Mouse (Mus musculus) retina, postnatal 7 days (tissue): ENCODE measurements around the gene Adamts13.

Source experiments
- DNase-seq: peaks from one replicate; pipeline ENCODE4 v3.0.0-alpha.2; 2012; ENCODE audit warnings: low read depth, low spot score

The Adamts13 gene

DNA sequence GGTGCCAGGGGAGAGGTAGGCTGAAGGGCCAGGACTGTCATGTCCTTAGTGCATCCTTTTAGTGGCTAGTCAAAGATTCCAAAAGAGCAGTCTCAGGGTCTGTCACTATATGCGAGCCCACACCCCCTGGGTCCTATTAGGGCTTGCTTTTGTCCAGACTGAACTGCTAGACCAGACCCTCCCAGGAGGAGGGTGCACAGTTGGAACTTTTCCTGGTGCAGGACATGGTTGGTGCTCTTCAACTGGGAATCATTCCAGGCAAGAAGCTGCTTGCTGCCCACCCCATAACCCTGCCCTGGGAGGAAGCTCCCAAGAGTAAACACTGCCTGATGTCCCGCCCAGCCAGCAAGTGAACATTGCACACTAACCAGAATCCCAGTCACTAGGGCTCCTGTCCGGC lies at the start of gene Adamts13:
TSS of gene Adamts13 (plus strand) at position 301 of the 400 bp plus-strand sequence.
- DNase-seq, result no peak

DNA sequence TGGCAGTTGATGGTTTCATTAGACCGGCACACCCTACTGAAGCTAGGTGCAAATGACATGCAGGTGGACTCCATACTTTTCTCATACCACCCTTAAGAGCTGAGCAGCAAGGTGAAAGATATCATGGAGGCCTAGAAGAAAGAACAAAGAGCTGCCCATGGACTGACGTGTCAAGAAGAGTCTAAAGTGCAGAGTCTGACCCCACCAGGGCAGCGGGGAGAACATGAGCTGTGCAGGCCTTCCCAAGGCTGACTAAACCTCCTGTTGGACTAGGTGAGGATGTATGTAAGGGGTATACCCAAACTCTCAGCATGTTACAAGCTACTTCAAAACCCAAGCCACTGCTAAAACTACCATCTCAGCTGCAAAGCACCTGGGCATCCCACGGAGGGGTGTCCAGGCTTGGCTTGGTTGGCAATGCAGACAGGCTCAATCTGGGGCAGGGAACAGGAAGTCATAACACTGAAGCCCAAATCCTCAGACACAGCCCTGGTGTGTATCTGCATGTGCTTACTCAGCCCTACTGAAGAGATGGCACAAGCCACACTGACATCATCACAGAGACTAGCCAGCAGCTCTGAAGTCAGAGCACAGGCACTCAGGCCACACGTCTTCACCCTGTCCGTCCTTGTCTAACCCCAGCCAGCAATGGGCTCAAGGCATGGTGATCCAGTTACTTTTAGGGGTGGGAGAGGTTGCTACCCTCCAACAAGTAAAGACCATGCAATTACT lies 45.3 kb upstream of the Adamts13 start:
- no peak for DNase-seq

DNA sequence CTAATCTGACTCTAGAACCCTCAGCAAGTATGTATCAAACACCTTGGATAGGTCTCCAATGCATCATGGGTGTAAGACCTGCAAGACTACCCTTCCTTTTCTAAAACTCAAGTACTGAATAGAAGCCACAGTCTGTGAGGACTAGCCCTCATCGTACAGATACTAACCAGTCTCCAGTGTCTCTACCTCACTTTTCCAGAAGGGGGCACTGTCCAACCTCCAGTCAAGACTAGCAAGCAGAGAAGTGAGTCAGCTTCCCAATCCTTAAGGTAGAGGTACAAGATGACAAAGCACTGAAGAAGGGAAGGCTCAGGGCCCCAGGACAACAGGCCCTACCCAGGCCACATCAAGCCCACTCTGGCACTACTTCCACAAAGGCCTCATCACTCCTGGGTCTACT lies 42.8 kb upstream of the Adamts13 start:
- DNase-seq, result no peak

DNA sequence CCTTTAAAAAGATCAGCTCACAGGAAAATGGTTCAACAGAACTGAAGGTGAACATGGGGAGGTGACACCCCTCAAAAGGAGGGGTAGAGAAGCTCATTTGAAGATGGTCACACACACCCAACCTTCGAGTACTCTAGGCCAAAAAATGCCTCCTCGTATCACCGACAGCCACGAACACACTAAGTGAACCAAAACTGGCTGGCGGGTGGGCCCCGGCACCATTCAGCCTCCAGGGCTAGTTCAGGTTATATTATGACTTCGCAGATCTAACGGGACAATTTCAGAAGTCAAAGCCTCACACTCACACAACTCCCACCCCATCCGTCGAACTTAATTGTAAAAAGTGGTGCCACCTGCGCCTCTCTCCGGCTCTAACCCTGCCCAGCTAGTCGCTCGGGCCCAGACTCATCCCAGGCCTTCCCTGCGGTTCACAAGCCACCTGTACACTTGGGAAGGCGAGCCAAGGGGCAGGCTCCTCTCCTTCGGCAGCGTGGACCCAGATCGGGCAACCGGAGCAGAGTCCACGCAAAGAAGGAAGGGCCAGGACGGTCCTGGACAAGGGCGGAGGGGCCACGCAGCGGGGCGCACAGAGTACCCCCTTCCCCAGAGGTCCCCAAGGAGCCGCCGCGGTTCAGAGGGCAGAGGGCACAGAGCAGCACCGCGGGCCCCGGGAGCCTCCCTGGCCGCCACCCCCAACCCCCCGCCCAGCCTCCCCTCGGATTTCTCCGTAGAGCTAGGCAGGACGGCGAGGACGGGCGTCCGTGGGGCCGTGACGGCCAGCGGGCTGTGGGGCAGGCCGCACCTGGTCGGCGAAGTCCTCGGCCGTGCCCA lies 40.5 kb upstream of the Adamts13 start:
- DNase-seq, result no peak

DNA sequence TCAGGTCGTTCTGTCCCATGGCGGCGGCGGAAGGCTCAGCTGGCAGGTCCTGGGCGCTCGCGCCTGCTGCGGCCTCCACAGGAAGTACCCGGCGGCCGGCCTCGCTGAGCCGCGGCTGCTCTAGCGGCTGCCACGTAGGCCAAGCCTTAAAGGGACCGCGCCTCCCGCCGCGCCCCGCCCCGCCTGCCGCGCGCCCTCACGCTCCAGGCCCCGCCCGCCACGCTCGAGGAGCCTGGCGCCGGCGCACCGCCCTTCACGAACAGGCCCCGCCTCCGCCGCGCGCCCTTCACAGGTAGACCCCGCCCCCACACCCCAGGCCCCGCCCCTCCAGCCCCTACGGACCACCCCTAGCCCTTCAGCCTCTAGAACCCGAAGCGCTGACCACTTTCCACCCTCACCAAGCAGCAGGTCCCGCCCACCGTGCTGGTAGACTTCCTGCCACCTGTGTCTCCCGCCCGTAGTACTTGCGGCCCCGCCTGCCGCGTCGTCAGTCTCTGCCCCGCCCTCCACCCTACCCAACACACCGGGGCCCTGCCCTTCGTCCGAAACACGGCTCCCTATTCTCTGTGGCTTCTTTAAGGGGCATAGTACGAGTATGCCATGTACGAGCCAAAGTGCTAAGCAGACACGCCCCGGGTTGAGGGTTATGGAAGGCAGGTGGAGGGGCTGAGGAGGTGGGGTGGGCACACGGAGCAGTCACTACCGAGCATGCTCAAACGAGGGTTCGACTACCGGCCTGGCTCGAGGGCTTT lies 39.7 kb upstream of the Adamts13 start, which contains the start of the genes Surf4 and Stkld1:
TSS of gene Surf4 (minus strand) at position 625 of the 752 bp plus-strand sequence.
TSS of gene Stkld1 (plus strand) at position 744 of the 752 bp plus-strand sequence.
- peak; percentile 91 for DNase-seq

DNA sequence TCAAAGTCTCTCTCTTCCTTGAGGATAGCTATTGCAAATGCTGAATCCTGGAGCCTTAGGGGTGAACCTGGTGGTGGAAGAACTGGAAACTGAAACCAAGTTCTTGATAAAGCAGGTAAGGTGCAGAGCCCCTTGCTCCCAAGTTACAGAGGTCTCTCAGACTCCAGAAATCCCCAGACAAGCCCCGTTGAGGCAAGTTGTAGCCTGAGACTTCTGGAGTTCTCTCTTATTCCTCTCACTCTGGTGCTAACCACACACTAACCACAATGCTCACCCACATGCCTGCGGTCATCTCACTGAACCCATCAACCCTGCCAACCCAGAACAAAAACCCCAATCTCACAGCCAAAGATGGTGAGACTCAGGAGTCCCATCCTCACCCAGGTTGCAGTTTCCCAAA lies 37.9 kb upstream of the Adamts13 start:
- DNase-seq, result no peak

DNA sequence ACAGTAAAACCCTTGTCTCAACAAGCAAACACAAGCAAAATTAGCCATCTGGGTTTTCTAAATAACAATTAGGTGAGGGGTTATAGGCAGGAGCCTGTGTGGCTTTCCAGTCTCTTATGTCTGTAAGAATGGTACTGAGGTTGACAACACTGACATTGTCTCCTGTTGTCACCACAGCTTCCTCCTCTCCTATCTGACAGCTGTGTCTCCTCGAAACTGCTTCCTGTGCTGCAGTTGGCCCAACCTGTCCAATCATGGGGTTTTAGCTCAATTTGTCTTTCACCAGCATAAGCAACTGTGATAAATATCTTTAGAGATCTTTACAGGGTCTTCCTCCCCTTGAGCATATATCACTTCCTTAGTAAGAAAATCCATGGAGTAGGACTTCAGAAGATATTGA lies 36.8 kb upstream of the Adamts13 start:
- DNase-seq, result no peak

DNA sequence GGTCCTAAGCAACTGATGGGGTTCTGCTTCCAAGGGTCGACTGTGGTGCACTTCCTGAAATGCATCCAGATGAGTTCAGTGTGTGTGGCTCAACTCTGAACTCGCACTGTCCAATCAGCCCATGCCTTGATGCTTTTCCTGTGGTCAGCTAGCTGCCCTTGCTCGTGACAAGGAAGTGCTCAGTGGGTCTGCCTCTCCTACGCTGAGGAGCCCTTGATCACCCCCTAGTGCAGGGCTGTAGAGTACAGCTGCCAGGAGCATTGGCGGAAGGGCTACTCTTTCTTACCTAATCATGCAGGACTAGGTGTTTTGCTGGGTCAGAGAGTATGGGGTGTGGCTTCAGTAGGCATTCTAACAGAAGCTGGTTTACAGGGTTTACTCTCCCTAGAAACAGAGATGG lies 31.7 kb upstream of the Adamts13 start:
- DNase-seq, result no peak

DNA sequence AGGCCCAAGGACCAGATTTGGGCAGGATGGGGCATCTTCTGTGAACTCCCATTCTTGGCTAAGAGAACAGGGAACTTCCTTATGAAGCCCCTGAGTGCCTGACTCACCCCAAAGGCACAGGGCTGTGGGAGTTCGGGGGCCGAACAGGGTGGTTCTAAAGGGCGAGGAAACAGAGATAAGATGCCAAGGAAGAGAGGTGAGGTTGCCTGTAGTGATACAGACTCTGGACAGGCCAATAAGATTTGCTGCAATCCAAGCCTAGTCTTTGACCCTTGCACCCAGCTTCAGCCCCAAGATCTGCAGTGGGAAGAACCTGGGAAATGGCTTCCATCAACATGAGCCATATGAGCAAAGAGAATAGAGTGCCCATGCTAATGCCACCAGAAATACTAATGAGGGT lies 30.0 kb upstream of the Adamts13 start:
- DNase-seq, result no peak

DNA sequence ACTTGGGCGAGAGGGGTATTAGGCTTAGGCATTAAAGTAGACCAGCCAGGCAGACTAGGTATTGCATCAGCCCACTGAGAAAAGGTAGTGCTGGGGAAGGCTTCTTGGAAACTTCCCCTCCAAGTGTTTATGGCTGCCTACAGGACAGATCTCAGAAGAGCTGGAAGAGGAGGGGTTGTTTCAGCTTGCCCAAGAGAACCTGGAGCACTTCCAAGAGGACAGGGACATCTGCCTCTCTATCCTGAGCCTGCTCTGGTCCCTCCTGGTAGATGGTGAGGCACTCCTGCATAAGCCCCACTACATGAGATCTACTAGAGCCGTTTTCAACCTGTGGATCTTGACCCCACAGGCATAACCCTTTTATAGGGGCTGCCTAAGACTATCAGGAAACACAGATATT lies 22.8 kb upstream of the Adamts13 start:
- DNase-seq, result no peak

DNA sequence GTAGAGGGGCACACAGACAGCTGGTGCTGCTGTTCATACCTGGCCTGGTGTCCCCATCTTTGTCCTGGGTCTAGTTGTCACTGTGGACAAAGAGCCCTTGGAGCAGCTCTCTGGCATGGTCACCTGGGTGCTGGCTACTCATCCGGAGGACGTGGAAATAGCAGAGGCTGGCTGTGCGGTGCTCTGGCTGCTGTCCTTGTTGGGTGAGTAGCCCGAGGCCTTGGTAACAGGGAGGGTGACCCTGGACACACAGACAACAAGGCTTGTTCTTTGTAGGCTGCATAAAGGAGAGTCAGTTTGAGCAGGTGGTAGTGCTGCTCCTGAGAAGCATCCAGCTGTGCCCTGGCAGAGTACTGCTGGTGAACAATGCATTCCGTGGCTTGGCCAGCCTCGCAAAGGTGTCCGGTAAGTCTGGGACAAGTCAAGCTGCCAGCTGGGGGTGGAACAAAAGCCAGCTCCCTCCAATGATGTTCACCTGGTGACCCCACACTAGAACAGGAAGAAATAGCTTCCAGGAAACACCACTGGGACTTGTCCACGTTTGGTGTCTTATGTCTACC lies 21.8 kb upstream of the Adamts13 start:
- DNase-seq, result no peak

DNA sequence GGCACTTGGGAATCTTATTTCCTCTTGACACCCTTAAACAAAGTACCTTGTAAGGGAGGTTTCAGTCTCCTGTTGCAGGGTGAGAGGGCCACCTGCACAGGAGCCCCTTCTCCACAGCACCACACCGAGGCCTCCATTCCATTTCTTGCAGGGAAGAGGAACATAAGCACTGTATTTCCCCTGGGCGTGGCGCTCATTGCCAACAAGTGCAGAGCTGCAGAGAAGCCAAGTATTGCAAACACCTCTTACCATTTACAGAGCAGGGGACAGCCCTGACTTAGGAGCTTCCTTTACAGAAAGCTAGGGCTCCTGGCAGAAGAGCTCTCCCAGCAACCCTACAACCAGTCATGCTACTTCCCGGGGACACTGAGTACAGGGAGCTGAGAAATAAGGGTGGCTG lies 21.0 kb upstream of the Adamts13 start:
- DNase-seq, result no peak

DNA sequence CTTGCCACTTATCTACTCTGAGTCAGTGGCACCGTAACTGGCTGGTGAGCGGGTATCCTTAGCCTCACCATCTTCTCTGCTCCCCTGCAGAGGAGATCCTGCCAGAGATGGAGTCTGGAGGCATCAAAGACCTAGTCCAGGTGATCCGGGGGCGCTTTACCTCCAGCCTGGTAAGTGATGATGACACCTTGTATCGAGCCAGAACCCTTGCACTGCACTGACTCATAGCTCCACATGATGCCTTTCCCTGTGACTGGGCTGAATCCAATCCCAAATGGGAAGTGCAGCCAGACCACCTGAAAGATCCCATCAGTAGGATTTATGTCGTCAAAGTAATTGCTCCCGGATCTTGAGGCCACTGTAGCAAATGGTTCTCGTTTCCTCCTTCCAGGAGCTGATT lies 20.4 kb upstream of the Adamts13 start:
- no peak for DNase-seq

DNA sequence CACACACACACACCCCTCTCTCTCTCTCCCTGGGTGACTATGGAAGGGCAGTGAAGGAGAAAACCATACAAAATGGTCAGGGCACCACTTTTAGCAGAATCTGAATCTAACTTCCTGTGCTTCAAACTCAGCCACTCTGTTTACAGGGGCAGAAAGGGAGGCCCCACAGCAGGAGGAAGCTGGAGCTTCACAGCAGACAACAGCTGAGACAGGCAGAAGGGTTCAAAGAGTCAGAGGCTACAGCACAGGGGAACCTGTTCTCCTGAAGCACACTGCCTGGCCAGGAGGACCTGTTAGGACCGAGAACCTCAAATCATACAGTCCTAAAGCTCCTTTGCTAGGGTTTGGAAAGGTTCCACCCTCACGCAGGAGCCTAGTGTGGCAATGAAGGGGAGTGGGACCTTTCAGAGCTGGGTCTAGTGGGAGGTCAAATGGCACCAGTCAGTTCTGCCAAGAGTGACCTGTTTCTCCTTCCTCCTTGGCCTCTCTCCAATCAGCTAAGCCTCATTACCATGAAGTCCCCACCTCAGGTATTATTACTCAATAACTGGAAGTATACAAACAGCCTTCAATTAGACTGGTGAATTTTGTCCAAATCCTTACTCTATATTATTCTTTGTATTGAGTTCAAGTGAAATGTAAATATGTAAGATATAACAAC lies 18.4 kb upstream of the Adamts13 start:
- DNase-seq, result no peak

DNA sequence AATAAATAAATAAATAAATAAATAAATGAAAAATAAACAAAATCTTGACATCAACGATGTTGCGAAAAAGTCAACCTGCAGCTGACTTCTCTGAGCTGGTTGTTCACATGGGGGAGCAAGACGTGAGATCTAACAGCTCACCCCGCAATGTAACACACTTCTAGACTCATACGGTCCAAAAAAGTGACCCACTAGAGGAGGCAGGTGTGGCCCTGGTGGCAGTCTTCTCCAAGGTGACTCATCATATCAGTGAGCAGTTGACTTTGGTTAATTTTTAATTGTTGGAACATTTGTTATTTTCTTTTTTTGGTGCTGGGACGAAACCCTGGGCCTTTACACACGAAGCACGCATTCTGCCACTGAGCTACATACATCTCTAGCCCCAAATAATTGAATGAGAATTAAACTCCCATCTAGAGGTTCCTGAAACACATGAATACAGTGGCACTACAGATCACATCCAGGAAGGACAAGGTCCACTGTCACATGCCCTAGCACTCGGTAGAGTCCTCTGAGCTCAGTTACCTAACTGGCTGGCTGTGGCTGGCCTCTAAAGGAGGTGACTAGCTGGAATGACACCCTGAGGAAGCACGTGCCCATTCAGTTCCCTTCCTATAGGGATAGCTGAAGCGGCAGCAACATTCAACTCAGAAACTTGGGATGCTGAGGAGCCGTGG lies 16.3 kb upstream of the Adamts13 start:
- no peak for DNase-seq

DNA sequence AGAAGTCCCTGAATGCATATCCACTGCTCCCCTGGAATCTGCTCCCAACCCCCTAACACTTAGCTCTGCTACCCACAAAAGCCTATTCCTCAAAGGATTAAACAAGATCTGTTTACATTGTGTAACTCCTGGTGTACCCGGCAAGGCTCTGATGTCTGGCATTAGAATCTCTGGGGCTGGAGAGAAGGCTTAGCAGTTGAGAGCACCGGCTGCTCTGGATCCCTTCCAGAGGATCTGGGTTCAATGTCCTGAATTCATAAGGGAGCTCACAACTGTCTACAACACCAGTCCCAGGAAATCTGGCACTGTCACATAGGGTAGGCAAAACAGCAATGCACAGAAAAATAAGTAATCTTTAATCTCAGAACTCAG lies 15.7 kb upstream of the Adamts13 start:
- no peak for DNase-seq

DNA sequence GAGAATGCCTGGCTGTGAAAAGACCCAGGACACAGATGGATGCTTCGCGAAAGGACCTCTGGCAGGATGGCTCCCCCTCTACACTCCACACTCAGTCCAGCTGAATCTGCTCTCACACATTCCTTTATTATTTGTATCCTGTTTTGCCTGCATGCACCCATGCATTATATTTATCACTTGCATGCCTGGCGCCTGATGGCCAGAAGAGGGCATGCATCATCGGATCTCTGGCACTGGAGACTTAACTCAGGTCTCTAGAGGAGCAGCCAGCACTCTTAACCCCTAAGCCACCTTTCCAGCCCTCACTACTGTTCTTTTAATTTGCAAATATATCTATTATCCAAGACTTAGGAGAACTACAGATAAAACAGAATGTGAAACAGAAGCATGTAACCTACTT lies 12.5 kb upstream of the Adamts13 start:
- no peak for DNase-seq

DNA sequence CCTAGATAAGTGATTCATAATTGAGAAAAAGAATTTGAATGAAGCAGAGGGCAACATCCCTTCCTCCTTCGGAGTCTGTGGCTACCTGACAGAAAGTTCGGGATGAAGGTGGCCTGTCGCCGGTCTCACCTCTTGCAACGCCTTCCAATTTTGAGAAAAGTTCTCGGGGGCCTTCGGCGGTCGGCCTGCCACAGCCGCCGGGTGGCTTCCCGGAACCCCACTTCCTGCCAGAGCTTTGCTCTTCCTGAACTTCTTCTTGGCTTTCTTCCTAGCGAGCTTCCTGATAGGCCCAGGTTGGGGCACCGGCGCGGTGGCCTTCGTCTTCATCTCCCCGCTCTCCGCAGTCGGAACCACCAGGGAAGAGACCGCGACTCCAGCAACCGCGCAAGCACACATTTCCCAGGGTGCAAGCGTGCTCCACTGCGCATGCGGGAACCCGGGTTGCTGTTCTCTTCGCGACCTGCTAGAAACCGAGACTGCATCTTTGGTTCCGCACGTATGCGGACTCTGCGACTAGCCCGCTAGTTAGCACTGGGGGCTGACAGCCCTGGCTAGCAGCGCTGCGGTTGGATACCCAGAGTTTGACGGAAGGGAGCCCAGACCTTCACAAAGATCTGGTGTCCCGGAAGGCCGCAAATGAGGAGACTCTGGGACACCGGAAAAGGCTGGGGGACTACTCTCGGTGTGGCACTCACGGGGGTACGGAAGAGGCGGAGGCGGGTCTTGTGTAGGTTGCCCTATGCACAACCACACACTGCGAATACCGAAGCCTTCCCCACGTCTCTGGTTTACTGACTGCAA lies 9.1 kb upstream of the Adamts13 start, which contains the start of gene Rexo4:
TSS of gene Rexo4 (minus strand) at position 464 of the 801 bp plus-strand sequence.
- peak; percentile 94 for DNase-seq

DNA sequence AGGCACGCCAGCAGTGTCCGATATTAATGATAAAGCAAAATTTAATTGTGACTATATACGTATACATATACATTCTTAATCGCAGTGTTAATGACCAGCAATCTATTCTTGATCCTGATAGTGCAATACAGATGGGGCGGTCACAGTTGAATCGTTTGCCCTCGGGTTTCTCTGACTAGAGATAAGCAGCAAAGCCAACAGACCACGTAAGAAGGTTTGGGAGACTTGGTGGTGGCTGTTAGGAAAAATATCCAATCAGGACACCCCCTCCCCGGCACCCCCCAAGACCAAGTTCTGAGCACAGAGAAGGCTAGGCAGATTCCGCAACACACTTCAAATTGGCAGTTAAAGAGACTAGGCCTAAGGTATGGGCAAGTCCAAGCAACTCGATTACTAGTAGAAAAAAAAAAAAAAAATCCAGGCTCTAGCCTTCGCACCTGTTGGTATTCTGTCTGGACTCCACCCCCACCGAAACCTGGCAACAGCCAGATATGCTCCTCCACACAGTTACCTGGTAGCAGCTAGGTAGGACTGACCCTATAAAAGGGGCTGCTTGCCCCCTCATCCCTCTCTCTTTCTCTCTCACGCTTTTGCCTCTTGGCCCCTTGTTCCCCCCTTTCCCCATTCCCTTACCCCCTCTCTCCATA lies 8.4 kb upstream of the Adamts13 start:
- DNase-seq, result no peak
